Mouse (Mus musculus) cerebellum, postnatal 36 days (tissue): ENCODE results near the gene Pabpn1l.
"Not testable (repeated sequence)": the region's sequence is repeated elsewhere in the genome, so short reads cannot be mapped to it uniquely, and the experiment has no call there.

ENCODE experiments used
- DNase-seq, 2 experiments: peaks; one replicate each; pipeline ENCODE4 v3.0.0; 2021 to 2022; ENCODE audit warnings: mixed read lengths in 2 of 2

Gene Pabpn1l

GRCm38 (mm10) chr8:122574667-122575251 is 47.8 kb downstream of the Pabpn1l start:
- no peak for DNase-seq

- no peak for DNase-seq
Observed at GRCm38 (mm10) chr8:122574264-122574663, 48.3 kb downstream of the Pabpn1l start.

- DNase-seq = no peak
Observed at GRCm38 (mm10) chr8:122573577-122573976, 49.0 kb downstream of the Pabpn1l start.

GRCm38 (mm10) chr8:122573176-122573575 is 49.4 kb downstream of the Pabpn1l start:
- DNase-seq = not testable (repeated sequence)

GRCm38 (mm10) chr8:122572751-122573150 is 49.8 kb downstream of the Pabpn1l start:
- DNase-seq = no peak

- no peak for DNase-seq
Observed at GRCm38 (mm10) chr8:122571750-122572267, 50.7 kb downstream of the Pabpn1l start.

GRCm38 (mm10) chr8:122571153-122571552 is 51.4 kb downstream of the Pabpn1l start:
- peak; percentile 64 to 75 for DNase-seq

GRCm38 (mm10) chr8:122569996-122570395 is 52.5 kb downstream of the Pabpn1l start:
- no peak for DNase-seq
